Mouse (Mus musculus) ES-E14 (cell line): ENCODE data around the gene Gm20937. TPM values are rescaled to one million over a fixed set of nuclear protein-coding genes. Genes with fewer than 3 reads are reported as not detected.
"Not testable (repeated sequence)": the region's sequence is repeated elsewhere in the genome, so short reads cannot be mapped to it uniquely, and the experiment has no call there.

Experiments used
- DNase-seq: peaks from one replicate; pipeline ENCODE4 v3.0.0-alpha.2; 2013; ENCODE audit warnings: low read depth, low spot score
- H3K27ac ChIP-seq: 2 replicates; pipeline ENCODE4 v1.5.1; 2012; ENCODE audit warnings: low read depth, mild to moderate bottlenecking, low read length, moderate library complexity, mixed read lengths; ENCODE audit not compliant: poor library complexity, insufficient read depth, severe bottlenecking
- H3K36me3 ChIP-seq: 2 replicates; pipeline ENCODE4 v1.6.1; 2012; ENCODE audit warnings: mild to moderate bottlenecking, low read length, moderate library complexity, mixed read lengths; ENCODE audit not compliant: control insufficient read depth, poor library complexity, insufficient read depth, severe bottlenecking
- H3K4me1 ChIP-seq, 2 experiments: fragments of 150-350 bp in 1 of 2; sonication (generic) in 1 of 2; 2 replicates each; pipeline ENCODE4 v1.6.1; 2012; ENCODE audit warnings: low read length in 2 of 2, mild to moderate bottlenecking in 1 of 2, mixed read lengths in 1 of 2; ENCODE audit not compliant: control insufficient read depth in 2 of 2, insufficient read depth in 2 of 2, poor library complexity in 1 of 2
- H3K4me3 ChIP-seq, 2 experiments: fragments of 150-350 bp in 1 of 2; sonication (generic) in 1 of 2; 2 replicates each; pipeline ENCODE4 v1.5.1; 2012; ENCODE audit warnings: low read length in 2 of 2, low read depth in 1 of 2, mild to moderate bottlenecking in 1 of 2, mixed read lengths in 1 of 2; ENCODE audit not compliant: insufficient read depth in 1 of 2, poor library complexity in 1 of 2, severe bottlenecking in 1 of 2
- H3K9ac ChIP-seq: 2 replicates; pipeline ENCODE4 v1.6.1; 2012; ENCODE audit warnings: low read depth, mild to moderate bottlenecking, low read length, mixed read lengths; ENCODE audit not compliant: poor library complexity, insufficient read depth, severe bottlenecking
- H3K9me3 ChIP-seq: fragments of 150-350 bp; sonication (generic); 2 replicates; pipeline ENCODE4 v1.6.1; 2012; ENCODE audit warnings: low read depth, mild to moderate bottlenecking, low read length; ENCODE audit not compliant: control insufficient read depth, insufficient read depth
- in situ Hi-C, 2 experiments: fragments of 600-800 bp; cut with MboI; formaldehyde crosslinking; loops; one replicate each; pipeline ENCODE4 v1.15.1; 2025; ENCODE audit warnings: low sequenced_read_pairs in 2 of 2, inconsistent platforms in 1 of 2; ENCODE audit not compliant: unreplicated experiment in 2 of 2
- total RNA-seq: library from RNA; depleted of rRNA; stranded (reverse); fragments of 300-350 nt; gene quantifications from 2 replicates; pipeline ENCODE4 v1.2.3, GENCODE M21; 2012; rRNA removed

The Gm20937 gene
- not detected in 2 replicates for total RNA-seq

- DNase-seq, H3K27ac ChIP-seq, H3K9me3 ChIP-seq, H3K4me1 ChIP-seq, in situ Hi-C loops, H3K9ac ChIP-seq, H3K4me3 ChIP-seq, H3K36me3 ChIP-seq: not testable (repeated sequence)
Observed at GRCm38 (mm10) chrY:68294798-68295197, at the start of gene Gm20937. TSS of gene Gm20937 (minus strand) at chrY:68294898.

Other genes with a start within 250 kb of the Gm20937 start
- gene Gm20816, start 243.1 kb upstream of the Gm20937 start, total RNA-seq = not detected in 2 replicates